Mouse (Mus musculus) adrenal gland, adult 18-20 months (tissue): ENCODE data around the gene Minos1. TPM values are rescaled to one million over a fixed set of nuclear protein-coding genes. Genes with fewer than 3 reads are reported as not detected.

Experiments
- DNase-seq, 2 experiments: peaks; one replicate each; pipeline ENCODE4 v3.0.0; 2021 to 2022; ENCODE audit warnings: low spot score in 2 of 2
- total RNA-seq, 2 experiments: library from RNA; stranded (reverse); gene quantifications; 1 replicate in 1 of 2; 2 replicates in 1 of 2; pipeline ENCODE4 v1.2.3; 2021

The Minos1 gene
- total RNA-seq, 2 experiments from 2014 or later = 380 to 443 TPM

GRCm38 (mm10) chr4:139100326-139100725 is 30.6 kb downstream of the Minos1 start:
- no peak for DNase-seq

GRCm38 (mm10) chr4:139096201-139096600 is 34.7 kb downstream of the Minos1 start:
- no peak for DNase-seq

- DNase-seq = peak in 1 of 2 experiments; percentile 38
Observed at GRCm38 (mm10) chr4:139095406-139095805, 35.5 kb downstream of the Minos1 start.

- DNase-seq = no peak
Observed at GRCm38 (mm10) chr4:139093196-139093530, 37.8 kb downstream of the Minos1 start.

GRCm38 (mm10) chr4:139092356-139093195 is 38.3 kb downstream of the Minos1 start, which contains the start of gene Nbl1:
Gene Nbl1 (minus strand): TSS chr4:139092993.
- peak; percentile 52 to 62 for DNase-seq

- no peak for DNase-seq
Observed at GRCm38 (mm10) chr4:139091478-139092355, 39.2 kb downstream of the Minos1 start.

GRCm38 (mm10) chr4:139091066-139091465 is 39.8 kb downstream of the Minos1 start:
- no peak for DNase-seq

- DNase-seq = no peak
Observed at GRCm38 (mm10) chr4:139090303-139090940, 40.5 kb downstream of the Minos1 start.

- DNase-seq = no peak
Observed at GRCm38 (mm10) chr4:139088982-139089671, 41.8 kb downstream of the Minos1 start.

GRCm38 (mm10) chr4:139086984-139087383 is 43.9 kb downstream of the Minos1 start:
- DNase-seq = no peak

- peak; percentile 85 to 90 for DNase-seq
Observed at GRCm38 (mm10) chr4:139086037-139086436, 44.9 kb downstream of the Minos1 start.

- no peak for DNase-seq
Observed at GRCm38 (mm10) chr4:139085337-139085736, 45.6 kb downstream of the Minos1 start.

- DNase-seq = no peak
Observed at GRCm38 (mm10) chr4:139082790-139083564, 47.9 kb downstream of the Minos1 start.

GRCm38 (mm10) chr4:139081270-139081931 is 49.5 kb downstream of the Minos1 start:
- DNase-seq = no peak

- no peak for DNase-seq
Observed at GRCm38 (mm10) chr4:139080259-139080658, 50.7 kb downstream of the Minos1 start.

- DNase-seq = no peak
Observed at GRCm38 (mm10) chr4:139079439-139079838, 51.5 kb downstream of the Minos1 start.

- no peak for DNase-seq
Observed at GRCm38 (mm10) chr4:139078726-139079125, 52.2 kb downstream of the Minos1 start.

- DNase-seq = no peak
Observed at GRCm38 (mm10) chr4:139078313-139078712, 52.6 kb downstream of the Minos1 start.

- DNase-seq = no peak
Observed at GRCm38 (mm10) chr4:139075915-139076314, 55.0 kb downstream of the Minos1 start.
